Mouse (Mus musculus) midbrain, embryonic 16.5 days (tissue): ENCODE data around the gene Elac2. TPM values are rescaled to one million over a fixed set of nuclear protein-coding genes. Genes with fewer than 3 reads are reported as not detected.

ENCODE experiments used
- ATAC-seq: fragments of 200-750 bp; cut with Nextera tagmentation; 2 replicates; pipeline ENCODE4 v1.8.0; 2017; ENCODE audit warnings: moderate TSS enrichment
- H3K27ac ChIP-seq: fragments of 300-500 bp; sonication (generic); 2 replicates; pipeline ENCODE4 v1.5.1; 2014; ENCODE audit warnings: mild to moderate bottlenecking, low read length, mixed read lengths
- H3K27me3 ChIP-seq: fragments of 300-500 bp; sonication (generic); 2 replicates; pipeline ENCODE4 v1.6.1; 2014; ENCODE audit warnings: low read depth, low read length, mixed read lengths; ENCODE audit not compliant: control insufficient read depth, insufficient read depth
- H3K36me3 ChIP-seq: fragments of 300-500 bp; sonication (generic); 2 replicates; pipeline ENCODE4 v1.6.1; 2014; ENCODE audit warnings: mild to moderate bottlenecking, low read length, moderate library complexity, mixed read lengths; ENCODE audit not compliant: control insufficient read depth, insufficient read depth
- H3K4me1 ChIP-seq: fragments of 300-500 bp; sonication (generic); 2 replicates; pipeline ENCODE4 v1.6.1; 2014; ENCODE audit warnings: mild to moderate bottlenecking, low read length, mixed read lengths; ENCODE audit not compliant: control insufficient read depth, insufficient read depth
- H3K4me2 ChIP-seq: fragments of 300-500 bp; sonication (generic); 2 replicates; pipeline ENCODE4 v1.6.1; 2014; ENCODE audit warnings: mild to moderate bottlenecking, low read length, mixed read lengths
- H3K4me3 ChIP-seq: fragments of 300-500 bp; sonication (generic); 2 replicates; pipeline ENCODE4 v1.5.1; 2014; ENCODE audit warnings: low read depth, mild to moderate bottlenecking, low read length, moderate library complexity, mixed read lengths
- H3K9ac ChIP-seq: fragments of 300-500 bp; sonication (generic); 2 replicates; pipeline ENCODE4 v1.6.1; 2014; ENCODE audit warnings: low read depth, low read length, mixed read lengths
- H3K9me3 ChIP-seq: fragments of 300-500 bp; sonication (generic); replicated peaks from 2 replicates; pipeline ENCODE4 v1.6.1; 2014; ENCODE audit warnings: mild to moderate bottlenecking, low read length, mixed read lengths; ENCODE audit not compliant: control insufficient read depth, poor library complexity, severe bottlenecking
- WGBS: fragments of 180-500 bp; shearing (Covaris S2); extraction: QIAGEN DNeasy Blood & Tissue Kit; methylation state at CpG from one replicate; pipeline ENCODE4 v1.1.7; 2014; 5-methylcytosine and 5-hydroxymethylcytosine counted together
- polyA plus RNA-seq: library from polyadenylated mRNA; unstranded; fragments of >200 nt; fragmentation: Nextera tagmentation; extraction: Ambion mirVana; gene quantifications from 2 replicates; pipeline ENCODE4 v1.2.1, GENCODE M21; 2015

Gene Elac2
- polyA plus RNA-seq, 1 experiment from 2014 or later = 28.6 TPM

GRCm38 (mm10) chr11:65032221-65032620, 53.4 kb downstream of the Elac2 start:
- H3K4me3 ChIP-seq = no peak overlapping the region
- H3K36me3 ChIP-seq = peaks cover 11% of the 10 kb centered on the region
- 96% methylated on average over 7 of the region's 7 CpGs for WGBS
- no peaks in the 10 kb centered on the region for H3K4me1 ChIP-seq
- no peak overlapping the region for H3K27ac ChIP-seq
- no peak for ATAC-seq
- no peak overlapping the region for H3K4me2 ChIP-seq
- no peak overlapping the region for H3K9ac ChIP-seq
- H3K27me3 ChIP-seq = no peaks in the 10 kb centered on the region
- no peaks in the 10 kb centered on the region; the same call in 1 of the 2 replicates for H3K9me3 ChIP-seq

GRCm38 (mm10) chr11:65038996-65039395, 60.2 kb downstream of the Elac2 start:
- ATAC-seq = no peak
- WGBS = 63% methylated on average over 2 of the region's 2 CpGs
- no peaks in the 10 kb centered on the region for H3K27me3 ChIP-seq

GRCm38 (mm10) chr11:65039517-65040095, 60.8 kb downstream of the Elac2 start:
- Histone ChIP-seq H3K4me3 (no peak overlapping the region), H3K27me3 (no peaks in the 10 kb centered on the region), H3K9ac (no peak overlapping the region), H3K36me3 (peaks cover 4% of the 10 kb centered on the region), H3K4me2 (no peak overlapping the region), H3K4me1 (no peaks in the 10 kb centered on the region), H3K9me3 (no peaks in the 10 kb centered on the region; the same call in 1 of the 2 replicates), H3K27ac (no peak overlapping the region)
- 48% methylated on average over 12 of the region's 12 CpGs for WGBS
- no peak for ATAC-seq

More at GRCm38 (mm10) chr11:65038996-65039395, 60.2 kb downstream of the Elac2 start:
- peaks cover 4% of the 10 kb centered on the region for H3K36me3 ChIP-seq
- no peak overlapping the region for H3K4me3 ChIP-seq
- H3K4me1 ChIP-seq = no peaks in the 10 kb centered on the region
- H3K9ac ChIP-seq = no peak overlapping the region
- no peak overlapping the region for H3K4me2 ChIP-seq
- no peak overlapping the region for H3K27ac ChIP-seq
- H3K9me3 ChIP-seq = no peaks in the 10 kb centered on the region; the same call in 1 of the 2 replicates

GRCm38 (mm10) chr11:65040556-65040955, 61.7 kb downstream of the Elac2 start:
- Histone ChIP-seq H3K27me3 (no peaks in the 10 kb centered on the region), H3K27ac (no peak overlapping the region), H3K4me3 (no peak overlapping the region), H3K4me1 (no peaks in the 10 kb centered on the region), H3K36me3 (peaks cover 4% of the 10 kb centered on the region), H3K4me2 (no peak overlapping the region), H3K9ac (no peak overlapping the region), H3K9me3 (no peaks in the 10 kb centered on the region)
- no peak for ATAC-seq
- 37% methylated on average over 6 of the region's 6 CpGs for WGBS

- no peak overlapping the region for H3K4me2 ChIP-seq
- no peak overlapping the region for H3K4me3 ChIP-seq
- no peak overlapping the region for H3K9ac ChIP-seq
- H3K4me1 ChIP-seq = no peaks in the 10 kb centered on the region
- H3K36me3 ChIP-seq = no peaks in the 10 kb centered on the region
- no peaks in the 10 kb centered on the region for H3K27me3 ChIP-seq
- H3K27ac ChIP-seq = no peak overlapping the region
- 81% methylated on average over 7 of the region's 7 CpGs for whole genome bisulfite sequencing
- no peak for ATAC-seq
- no peaks in the 10 kb centered on the region for H3K9me3 ChIP-seq
Observed at GRCm38 (mm10) chr11:65049090-65049489, 70.3 kb downstream of the Elac2 start.

- 94% methylated on average over 5 of the region's 5 CpGs for WGBS
Observed at GRCm38 (mm10) chr11:65050819-65051218, 72.0 kb downstream of the Elac2 start.

More at GRCm38 (mm10) chr11:65050819-65051218, 72.0 kb downstream of the Elac2 start:
- H3K9me3 ChIP-seq = no peaks in the 10 kb centered on the region
- H3K4me2 ChIP-seq = no peak overlapping the region
- H3K9ac ChIP-seq = no peak overlapping the region
- no peaks in the 10 kb centered on the region for H3K4me1 ChIP-seq
- no peaks in the 10 kb centered on the region for H3K27me3 ChIP-seq
- H3K36me3 ChIP-seq = no peaks in the 10 kb centered on the region
- no peak overlapping the region for H3K27ac ChIP-seq
- H3K4me3 ChIP-seq = no peak overlapping the region
- ATAC-seq = no peak

Other genes with a start within 250 kb of the Elac2 start
- gene 1700086D15Rik, start 180.9 kb downstream of the Elac2 start, polyA plus RNA-seq = 0.32 TPM in 1 of 2 replicates, not detected in the other
- 17.1 and 19.9 TPM in 2 replicates for gene Arhgap44, start 183.9 kb downstream of the Elac2 start, polyA plus RNA-seq